Mouse (Mus musculus) adrenal gland, postnatal 4 days (tissue): Measurements from ENCODE around the gene Lzts2. TPM values are rescaled to one million over a fixed set of nuclear protein-coding genes. Genes with fewer than 3 reads are reported as not detected.

ENCODE experiments used
- DNase-seq, 2 experiments: peaks; one replicate each; pipeline ENCODE4 v3.0.0; 2021 to 2022; ENCODE audit warnings: low spot score in 2 of 2, mixed read lengths in 2 of 2
- total RNA-seq, 2 experiments: library from RNA; stranded (reverse); gene quantifications; 2 replicates each; pipeline ENCODE4 v1.2.3; 2021

The Lzts2 gene
- total RNA-seq, 2 experiments from 2014 or later = 107 to 119 TPM

DNA sequence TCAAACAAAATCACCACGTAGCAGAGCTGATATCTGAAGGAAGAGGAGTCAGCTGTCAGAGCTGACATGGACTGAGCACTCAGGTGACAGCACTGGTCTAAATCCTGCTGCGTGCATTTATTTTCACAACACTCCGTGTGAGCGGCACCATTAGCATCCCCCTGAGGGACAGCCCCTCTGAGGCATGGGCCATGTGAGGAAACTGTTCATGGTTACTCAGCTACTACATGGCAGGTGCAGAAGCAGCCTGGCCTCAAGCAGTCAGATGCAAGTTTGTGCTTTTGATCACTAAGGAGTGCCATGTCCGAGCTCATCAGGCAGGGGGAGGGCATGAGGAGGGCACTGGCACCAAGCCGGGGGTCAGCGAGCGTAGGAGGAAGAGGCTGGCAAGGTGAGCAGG lies 14.6 kb upstream of the Lzts2 start:
- DNase-seq = no peak

DNA sequence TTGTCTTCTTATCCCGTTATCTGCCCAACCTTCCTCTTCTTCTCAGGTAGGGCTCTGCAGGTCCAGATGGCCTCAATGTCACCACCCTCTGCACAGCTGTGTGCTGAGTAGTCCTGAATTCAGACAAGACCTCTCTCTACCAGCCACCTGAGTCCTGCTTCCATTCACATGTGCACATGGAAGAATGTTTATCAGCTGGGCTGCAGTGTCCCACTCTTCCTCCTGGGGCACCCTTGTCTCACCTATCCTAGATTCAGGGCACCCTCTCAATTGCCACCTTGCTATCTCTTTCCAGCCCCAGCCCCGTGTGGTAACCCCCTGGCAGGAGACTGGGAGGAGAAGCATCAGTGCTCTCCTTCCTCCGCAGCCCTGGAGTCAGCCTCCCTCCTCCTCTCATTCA lies 11.9 kb upstream of the Lzts2 start:
- no peak for DNase-seq

DNA sequence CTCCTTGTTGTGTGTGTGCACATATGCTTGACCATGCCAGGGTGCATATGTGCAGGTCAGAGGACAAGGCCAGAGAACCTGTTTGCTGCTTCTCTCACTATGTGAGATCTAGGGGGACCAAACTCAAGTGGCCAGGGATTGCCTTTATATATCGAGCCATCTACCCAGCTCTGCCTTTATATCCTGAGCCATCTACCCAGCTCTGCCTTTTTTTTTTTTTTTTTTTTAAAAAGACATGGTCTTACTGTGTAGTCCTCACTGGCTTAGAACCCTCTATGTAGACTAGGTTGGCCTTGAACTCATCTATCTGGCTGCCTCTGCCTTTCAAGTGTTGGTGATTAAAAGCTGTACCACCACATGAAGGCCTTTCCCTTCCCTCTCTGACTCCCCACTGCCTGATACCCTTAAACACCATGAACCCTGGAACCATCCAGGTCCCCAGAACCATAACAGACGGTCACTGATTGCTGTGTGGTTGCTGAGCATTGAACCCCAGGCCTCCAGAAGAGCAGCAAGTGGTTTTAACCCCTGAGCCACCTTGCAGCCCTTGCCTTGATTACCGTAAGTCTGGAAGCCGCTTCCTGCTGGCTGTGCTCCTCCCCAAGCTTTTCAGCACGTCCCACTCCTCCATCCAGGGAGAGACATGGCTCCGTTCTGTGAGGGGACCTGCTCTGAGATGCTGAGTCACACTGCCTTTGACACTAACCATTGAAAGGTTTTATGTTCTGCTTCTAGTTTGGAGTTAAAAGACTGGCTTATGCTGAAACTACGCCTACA lies 10.3 kb upstream of the Lzts2 start:
- no peak for DNase-seq

DNA sequence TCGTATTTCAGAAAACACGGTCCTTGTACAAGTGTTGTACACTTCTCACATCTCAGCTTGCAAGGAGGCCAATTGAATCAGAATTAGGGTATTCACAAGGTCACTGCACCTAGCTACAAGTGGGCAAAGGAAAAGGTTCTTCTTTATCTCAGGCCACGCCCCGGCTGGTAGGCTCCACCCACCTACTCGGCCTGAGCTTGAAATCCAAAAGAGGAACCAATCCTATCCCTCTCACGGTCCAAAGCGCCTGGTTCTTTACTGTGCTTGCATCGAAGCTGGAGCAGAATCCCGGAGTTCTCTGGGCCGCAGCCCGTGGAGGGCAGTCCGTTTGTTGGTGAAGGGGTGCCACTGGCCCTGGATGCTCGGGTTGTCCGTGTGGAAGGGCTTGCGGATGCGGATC lies 8.8 kb upstream of the Lzts2 start, which contains the start of gene Twnk:
TSS of gene Twnk (plus strand) at position 220 of the 400 bp plus-strand sequence.
- DNase-seq = no peak

DNA sequence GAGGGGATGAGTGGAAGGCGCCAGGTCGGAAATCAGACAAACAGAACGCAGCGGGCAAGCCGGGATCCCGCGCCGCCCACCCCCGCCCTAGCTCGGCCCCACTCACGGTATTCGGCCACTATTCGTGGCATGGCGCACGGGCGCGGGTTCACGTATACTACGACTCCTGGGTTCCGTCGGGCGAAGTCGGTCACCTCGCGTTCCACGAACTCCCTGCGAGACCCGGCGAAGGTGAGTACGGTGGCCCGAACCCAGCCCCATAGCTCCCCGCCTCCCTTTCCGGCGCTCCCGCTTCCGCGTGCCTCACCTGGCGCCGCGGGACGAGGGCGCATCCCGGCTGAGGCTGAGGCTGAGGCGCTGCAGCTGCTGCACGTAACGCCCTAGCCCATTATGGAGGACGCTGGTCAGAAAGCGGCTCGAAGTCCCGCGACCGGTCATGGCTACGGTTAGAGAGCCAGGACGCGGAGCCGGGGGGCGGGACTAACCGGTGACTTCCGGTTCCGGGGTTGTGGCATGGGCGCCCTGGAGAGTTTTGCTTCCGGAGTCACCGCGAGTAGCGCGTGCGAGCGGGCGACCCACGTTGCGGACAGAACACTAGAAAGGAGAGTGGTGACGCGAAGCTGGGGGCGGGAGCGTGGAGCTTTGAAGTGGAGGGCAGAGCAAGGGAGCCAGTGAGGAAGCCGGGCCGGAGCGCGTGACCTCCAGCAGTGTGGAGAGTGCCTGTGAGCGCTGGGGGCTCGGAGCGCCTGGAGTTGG lies 8.1 kb upstream of the Lzts2 start, which contains the start of gene Mrpl43:
TSS of gene Mrpl43 (minus strand) at position 486 of the 756 bp plus-strand sequence.
- peak; percentile 94 to 96 for DNase-seq

DNA sequence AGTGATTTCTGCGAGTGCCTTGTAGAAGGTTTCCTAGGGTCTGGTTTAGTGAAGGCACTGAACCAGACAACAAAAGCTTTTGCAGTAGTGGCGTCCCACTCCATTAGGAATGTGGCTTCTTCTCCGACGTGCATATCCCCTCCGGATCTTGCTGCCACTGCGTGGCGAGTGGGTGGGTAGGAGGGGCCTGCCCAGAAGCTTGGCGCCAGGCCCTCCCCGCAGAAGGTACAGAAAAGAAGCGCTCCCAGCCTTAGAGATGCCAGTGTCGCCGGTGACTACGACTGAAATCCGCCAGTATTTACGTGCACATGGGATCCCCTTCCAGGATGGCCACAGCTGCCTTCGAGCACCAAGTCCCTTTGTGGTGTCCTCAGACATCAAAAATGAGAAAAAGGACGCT lies 7.2 kb upstream of the Lzts2 start:
- no peak for DNase-seq

DNA sequence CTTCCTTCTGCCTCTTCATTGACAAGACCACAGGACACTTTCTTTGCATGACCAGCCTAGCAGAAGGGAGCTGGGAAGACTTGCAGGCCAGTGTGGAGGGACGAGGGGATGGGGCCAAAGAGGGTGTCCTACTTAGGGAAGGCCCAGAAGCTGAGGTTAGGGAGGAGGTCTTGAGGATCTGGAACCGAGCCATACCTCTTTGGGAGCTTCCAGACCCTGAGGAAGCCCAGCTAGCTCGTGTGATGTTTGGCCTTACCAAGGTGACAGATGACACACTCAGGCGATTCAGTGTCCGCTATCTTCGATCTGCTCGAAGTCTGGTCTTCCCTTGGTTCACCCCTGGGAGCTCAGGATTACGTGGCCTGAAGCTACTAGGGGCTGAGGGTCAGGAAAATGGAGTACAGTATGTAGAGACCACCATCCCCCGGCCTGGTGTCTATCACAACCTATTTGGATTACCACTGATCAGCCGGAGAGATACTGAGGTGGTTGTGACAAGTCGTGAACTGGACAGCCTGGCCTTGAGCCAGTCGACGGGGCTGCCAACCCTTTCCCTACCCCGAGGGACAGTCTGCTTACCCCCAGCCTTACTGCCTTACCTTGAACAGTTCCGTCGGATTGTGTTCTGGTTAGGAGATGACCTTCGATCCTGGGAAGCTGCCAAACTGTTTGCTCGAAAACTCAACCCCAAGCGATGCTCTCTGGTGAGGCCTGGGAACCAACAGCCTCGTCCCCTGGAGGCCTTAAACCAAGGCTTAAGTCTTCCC lies 6.6 kb upstream of the Lzts2 start:
- DNase-seq = no peak

DNA sequence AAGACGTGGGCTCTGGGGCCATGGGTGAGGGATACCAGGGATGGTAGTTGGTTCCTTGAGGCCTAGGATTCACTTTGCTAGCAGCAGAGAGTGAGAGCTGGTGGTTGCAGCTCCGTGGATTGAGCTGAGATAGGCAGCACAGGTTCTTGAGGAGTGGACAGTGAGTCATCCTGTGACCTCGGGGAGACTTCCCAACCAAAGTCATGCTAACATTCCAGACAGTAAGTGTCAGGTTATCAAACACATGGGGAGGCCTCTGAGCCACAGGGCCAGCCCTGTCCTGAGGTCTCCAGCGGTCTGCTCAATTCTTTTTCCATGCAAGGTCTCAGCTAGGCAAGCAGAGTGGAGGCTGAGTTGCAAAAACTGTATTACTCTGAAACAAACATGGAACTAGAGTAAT lies 3.6 kb upstream of the Lzts2 start:
- no peak for DNase-seq

DNA sequence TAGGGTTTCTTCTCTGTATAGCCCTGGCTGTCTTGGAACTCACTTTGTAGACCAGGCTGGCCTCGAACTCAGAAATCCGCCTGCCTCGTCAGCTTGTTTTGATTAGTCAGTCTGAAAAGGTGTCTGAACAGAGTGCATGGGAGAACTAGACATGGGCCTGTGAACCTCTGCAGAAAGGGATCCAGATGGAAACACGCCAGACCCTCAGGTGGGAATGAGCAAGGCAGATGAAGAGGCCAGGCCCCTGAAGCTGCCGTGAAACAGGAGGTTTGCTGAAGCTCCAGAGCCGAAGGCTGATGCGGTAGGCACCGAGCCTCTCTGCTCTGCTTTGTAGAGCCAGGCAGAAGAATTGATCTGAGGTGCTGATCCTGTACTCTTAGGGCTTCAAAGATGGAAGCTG lies 2.0 kb upstream of the Lzts2 start:
- DNase-seq = no peak

DNA sequence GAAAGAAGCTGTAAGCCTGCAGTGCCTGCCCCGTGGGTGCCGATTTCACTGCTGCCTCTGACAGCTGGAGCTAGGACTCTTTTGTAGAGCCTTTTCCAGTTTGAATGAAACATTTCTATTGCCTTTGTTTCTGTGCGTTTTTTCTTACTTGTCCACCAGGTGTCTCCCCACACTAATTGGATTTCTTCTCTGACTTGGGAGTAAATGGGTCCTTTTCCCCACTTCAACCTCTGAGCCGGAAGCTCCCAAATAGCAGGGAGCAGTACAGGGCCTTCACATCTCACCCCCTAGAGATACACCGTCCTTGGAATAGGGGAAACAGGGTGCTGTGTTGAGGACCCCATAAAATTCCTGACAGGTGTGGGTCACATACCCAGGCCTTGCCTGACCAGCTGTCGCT lies 1.6 kb upstream of the Lzts2 start:
- no peak for DNase-seq

DNA sequence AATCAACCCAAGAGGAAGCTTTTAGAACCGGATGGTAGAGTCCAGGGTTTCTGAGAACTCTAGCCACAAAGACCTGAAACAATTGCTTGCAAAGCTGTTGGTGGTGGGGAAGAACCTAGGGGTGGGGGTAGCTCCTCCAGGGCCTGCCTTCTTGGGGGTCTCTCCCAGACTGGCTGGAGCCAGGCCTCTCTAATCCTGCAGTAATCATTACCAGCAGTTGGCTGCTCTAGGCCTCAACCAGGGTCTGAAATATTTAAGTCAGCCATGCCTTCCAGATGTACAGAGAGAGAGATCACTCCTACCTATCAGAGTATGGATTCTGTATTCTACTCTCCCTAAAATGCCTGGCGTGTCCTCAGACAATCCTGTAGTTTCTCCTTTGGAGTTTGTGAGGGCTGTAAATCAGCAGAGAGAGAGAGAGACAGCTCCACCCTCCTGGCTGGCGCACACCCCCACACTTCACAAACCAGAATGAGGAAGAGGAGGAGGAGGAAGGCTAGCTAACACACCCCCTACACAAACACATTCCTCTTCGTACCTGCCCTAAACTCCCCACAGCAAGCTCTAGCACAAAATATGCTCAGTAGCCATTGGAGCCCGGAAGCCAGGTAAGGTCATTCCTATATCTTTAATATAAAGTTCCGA lies 511 bp upstream of the Lzts2 start:
- no peak for DNase-seq

DNA sequence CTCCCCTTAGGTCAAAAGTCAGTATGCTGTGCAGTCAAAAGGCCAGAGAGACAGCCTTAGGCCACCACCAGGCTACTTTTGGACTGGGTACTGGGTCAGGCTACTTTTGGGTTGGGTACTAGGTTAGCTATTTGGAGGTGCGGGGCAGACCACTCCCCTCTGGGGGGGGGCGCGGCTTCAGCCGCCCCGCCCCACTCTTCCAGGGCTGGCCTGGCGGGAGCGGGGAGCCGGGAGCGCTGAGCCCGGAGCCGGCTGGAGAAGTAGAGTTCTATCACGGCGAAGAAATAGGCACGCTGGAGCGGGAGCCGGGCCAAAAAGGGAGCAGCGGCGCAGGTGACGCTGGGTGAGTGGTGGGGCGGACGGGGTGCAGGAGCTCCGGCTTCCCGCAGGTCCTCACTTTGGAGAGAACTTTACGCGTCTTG lies 778 bp downstream of the Lzts2 start:
- DNase-seq = no peak

DNA sequence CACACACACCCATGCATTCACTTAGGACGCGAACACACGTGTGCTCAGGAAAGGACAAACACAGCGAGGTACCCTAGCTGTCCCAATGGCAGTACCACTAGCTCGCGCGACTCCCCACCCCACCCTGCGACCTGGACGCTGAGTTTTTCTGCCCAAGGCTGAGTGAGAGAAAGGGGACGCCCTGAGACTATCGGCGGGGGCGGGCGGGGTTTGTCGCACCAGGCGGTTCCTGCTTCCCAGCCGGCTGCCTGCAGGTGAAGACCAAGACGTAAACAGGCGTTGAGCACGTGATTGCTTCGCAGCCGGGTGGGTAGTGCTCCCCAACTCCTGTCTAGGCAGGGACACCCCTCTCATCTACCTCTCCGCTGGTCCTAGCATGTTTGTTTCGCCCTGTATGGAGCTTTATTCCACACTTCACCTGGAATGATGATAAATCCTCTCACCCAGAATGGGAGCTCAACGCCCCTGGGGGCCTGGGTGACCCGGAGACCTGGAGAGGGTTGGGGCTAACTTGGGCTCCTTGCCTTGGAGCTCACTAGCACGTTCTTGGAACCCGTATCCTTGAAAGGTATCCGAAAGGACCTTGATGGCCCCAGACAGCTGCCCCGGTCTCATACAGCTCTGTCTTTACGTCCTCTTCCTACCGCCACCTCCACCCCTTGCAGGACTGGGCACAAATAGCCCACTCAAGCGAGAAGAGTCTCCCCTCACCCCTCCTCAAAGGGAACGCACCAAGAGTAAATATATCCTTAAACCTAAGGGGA lies 1.5 kb downstream of the Lzts2 start:
- DNase-seq = no peak

DNA sequence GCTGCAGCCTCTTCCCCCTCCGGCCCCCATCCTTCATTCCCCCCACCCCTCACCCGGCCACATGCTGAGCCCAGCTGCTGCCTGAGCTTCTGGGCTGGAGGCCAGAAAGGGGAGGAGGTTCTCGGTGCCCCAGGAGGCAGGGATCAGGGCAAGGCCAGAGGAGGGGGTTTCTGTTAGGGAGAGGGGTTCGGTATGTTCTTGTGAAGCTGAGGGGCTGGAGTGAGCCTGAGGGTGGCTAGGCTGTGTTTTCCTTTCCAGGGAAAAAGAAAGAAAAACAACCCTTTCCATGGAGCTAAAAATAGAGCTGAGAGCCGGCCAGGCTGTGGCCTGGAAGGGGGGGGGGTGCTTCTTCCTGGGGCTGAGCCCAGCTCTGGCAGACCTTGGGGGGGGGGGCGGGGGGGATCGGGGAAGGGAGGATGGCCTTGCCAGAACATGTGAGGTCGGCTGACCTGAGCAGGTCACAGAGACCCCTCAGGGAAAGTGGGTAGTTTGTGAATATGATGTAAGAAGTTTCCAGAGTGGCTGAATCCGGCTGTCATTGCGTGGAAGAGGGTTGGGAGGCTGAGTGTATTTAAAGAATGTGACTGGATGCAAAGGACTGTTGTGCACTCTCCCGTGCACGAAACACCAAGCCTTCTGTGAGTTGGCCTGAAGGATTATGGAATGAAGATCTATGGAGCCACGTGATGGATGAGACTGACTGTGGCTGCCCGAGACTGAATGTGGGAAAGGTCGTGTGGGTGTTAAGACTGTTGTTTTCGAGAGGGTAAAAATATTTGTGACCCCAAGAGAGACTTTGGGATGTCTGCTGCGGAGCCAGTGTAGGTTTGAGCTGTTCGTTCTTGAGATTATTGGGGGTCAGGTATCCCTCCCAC lies 2.4 kb downstream of the Lzts2 start:
- peak in 1 of 2 experiments; percentile 65 for DNase-seq

DNA sequence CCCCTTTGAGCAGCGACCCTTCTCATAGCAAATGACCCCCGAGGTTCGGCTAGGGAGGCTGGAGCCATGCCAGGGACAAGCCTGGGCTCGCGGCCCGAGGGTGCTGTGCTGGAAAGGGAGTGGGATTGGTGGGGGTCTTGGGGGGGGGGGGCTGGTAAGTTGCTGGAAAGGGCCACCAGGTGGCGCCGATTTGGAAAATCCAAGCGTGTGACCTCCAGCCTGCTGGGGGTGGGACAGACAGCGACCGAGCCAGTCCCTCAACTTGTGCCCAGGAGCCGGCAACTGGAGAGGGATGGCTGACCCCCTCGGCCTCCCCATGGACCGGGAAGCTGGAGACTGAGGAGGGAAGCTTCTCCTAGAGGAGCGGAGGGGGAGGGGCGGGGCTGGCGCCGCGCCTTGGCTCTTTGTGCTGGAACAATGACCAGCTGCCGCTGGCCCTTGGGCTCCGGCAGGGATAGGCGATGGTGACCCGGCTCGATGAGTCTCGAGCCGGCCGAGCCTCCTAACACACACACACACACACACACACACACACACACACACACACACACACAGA lies 3.1 kb downstream of the Lzts2 start:
- DNase-seq = peak in 1 of 2 experiments; percentile 65

DNA sequence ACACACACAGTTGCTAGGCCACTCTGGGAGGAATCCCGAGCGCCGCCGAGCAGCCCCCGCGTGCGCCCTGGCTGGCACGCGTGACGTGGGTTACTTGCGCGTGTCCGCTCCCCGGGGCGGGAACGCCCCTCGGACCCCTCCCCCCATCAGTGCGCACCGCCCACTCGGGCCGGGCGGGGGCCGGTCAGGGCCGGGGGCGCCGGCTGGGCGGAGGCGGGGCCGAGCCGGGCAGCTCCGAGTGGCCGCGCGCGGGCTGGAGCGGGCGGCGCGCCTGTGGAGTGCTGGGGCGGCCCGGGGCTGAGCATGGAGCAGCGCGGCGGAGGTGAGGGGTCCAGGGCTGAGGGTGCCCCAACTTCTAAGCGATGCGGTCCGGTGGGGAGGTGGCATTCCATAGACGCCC lies 3.7 kb downstream of the Lzts2 start:
- peak; percentile 81 to 88 for DNase-seq

DNA sequence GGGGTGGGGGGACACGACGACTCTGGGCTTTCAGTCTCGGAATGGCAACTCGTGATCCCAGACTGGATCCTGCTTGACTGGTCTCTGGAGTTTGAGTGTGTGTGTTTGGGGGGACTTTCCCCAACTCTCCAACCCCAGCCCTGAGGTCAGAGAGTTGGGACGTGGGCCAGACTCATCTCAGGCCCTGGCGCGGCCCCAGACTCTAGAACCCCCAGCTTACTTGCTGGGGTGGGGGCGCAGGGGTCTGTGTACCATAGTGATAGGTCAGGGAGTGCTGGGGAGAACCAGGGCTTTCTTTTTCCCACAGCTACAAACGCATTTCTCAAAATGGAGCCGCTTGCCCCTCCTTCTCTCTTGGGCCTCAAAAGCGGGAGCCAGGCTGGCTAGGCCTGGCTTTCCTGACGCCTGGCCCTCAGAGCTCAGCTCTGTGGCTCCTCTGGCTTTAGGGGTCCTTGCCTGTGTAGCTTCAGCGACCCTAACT lies 4.2 kb downstream of the Lzts2 start:
- no peak for DNase-seq

DNA sequence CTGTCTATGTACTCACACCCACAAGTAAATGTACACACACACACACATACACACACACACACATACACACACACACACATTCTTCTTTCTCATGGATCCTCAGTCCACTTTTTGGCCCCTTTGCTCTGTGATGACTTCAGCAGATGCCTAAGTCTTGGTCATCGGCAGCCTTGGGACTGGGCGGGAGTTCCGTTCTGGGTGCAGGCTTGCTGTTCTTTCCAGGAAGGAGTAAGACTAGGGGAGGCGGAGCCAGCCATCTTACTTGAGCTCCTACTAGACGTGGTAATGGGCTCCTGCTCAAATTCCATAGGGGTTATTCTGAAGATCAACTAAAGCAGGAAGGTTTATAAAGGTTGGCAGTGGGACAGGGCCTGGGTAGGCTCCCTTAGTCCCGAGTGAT lies 6.1 kb downstream of the Lzts2 start:
- no peak for DNase-seq

DNA sequence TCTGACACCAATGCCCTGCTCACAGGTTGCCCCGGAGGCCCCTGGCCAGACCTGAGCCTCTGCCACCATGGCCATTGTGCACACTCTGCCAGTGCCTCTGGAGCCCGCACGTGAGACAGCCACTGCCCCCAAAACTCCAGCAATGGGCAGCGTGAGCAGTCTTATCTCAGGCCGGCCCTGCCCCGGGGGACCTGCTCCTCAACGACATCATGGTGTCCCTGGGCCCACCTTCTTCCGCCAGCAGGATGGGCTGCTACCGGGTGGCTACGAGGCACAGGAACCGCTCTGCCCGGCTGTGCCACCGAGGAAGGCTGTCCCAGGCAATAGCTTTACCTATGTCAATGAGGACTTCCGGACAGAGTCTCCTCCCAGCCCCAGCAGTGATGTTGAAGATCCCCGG lies 7.1 kb downstream of the Lzts2 start:
- no peak for DNase-seq
